Mouse (Mus musculus): ENCODE measurements at regions not wholly inside any gene's neighbourhood (a gene's known extent, or its start where the extent isn't known, plus 50 kb on each side); places are given as distances from the start of the nearest gene placed in this dataset.
A peak's percentile ranks its signal among the peaks of the same experiment; 100 is the strongest.

DNA sequence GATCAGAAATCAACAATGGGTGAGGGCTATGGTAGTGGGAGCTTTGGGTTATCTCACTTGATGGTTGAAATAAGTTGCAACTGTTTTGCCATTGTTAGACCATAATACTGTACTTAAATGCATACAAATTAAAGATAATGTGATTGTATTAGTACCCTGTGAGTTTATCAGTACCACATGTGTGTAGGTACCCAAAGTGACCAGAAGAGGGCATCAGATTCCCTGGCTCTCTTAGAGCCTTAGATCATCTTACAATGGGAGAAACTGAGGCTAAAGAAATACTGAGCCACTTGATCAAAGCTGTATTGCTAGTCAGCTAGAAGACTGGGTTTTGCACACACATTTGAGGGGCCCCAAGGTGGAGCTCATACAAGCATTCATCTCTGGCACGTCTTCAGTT, 155.5 kb downstream of the Fgf9 start:
- Histone ChIP-seq H3K36me3 (ENCODE audit: control insufficient read depth in 1 of 2, insufficient read depth in 2 of 2, low read length in 2 of 2) (no peaks in the 10 kb centered on the region), H3K9me3 (replicated peaks; ENCODE audit: insufficient read depth, low read length) (no peaks in the 10 kb centered on the region), H3K27ac (ENCODE audit: control insufficient read depth, low read depth, low read length) (no peak overlapping the region), H3K79me2 (ENCODE audit: control insufficient read depth, insufficient read depth, low read length, poor library complexity) (no peaks in the 10 kb centered on the region), H3K9ac (ENCODE audit: control insufficient read depth, low read depth, low read length, poor library complexity, severe bottlenecking) (no peak overlapping the region), H3K4me1 (ENCODE audit: control insufficient read depth in 1 of 2, insufficient read depth in 2 of 2, low read length in 2 of 2) (no peaks in the 10 kb centered on the region), H3K4me3 (ENCODE audit: control insufficient read depth in 1 of 2, insufficient read depth in 1 of 2, low read depth in 2 of 2, low read length in 2 of 2) (no peak overlapping the region), H3K27me3 (ENCODE audit: control insufficient read depth in 1 of 2, insufficient read depth in 2 of 2, low read length in 2 of 2) (no peaks in the 10 kb centered on the region)
- TF ChIP-seq KAT2A (conservative IDR thresholded peaks at IDR 0.05; ENCODE audit: low read depth, low read length) (no peak), MAX (IDR thresholded peaks at IDR 0.05; ENCODE audit: low read length) (no peak), SMC3 (IDR thresholded peaks at IDR 0.05; ENCODE audit: low read depth, low read length) (0 out of 2 replicates have a peak, but pooled peaks have one; percentile 6), E2F4 (IDR thresholded peaks at IDR 0.05; ENCODE audit: borderline replicate concordance, low read depth, low read length) (no peak), ETS1 (IDR thresholded peaks at IDR 0.05; ENCODE audit: low read depth, low read length) (no peak), UBTF (IDR thresholded peaks at IDR 0.05; ENCODE audit: borderline replicate concordance, insufficient read depth, low read depth, low read length) (no peak), CTCF (IDR thresholded peaks at IDR 0.05 in 2 of 3, conservative IDR thresholded peaks at IDR 0.05 in 1 of 3; ENCODE audit: control insufficient read depth in 1 of 3, insufficient read depth in 1 of 3, low read depth in 2 of 3, low read length in 3 of 3, poor library complexity in 1 of 3, severe bottlenecking in 1 of 3) (peak in 2 of 3 experiments; percentile 6 to 17; a peak in 2 of 6 replicates)
- peak; percentile 1 for DNase-seq (ENCODE audit: low read depth, low spot score)

DNA sequence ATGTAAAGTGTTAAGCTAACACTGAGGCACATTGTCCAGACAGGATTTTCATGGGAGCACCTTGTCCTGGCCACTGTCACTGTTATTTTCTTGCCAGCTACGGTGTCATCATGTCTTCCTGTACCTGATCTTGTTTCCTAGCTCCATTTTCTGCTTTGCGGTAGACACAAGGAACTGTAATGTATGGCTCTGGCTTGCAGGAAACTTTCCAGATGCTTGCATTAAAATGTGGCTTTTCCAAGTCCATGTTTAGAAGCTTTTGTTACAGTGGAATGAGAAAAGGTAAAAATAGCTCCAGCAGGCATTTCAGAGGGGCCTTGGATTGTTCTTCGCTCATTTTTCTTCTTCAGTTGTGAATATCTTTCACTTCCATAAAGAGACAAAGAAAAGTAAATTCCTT, 154.1 kb downstream of the Fgf9 start:
- TF ChIP-seq POLR2AphosphoS2 (IDR thresholded peaks at IDR 0.05; ENCODE audit: low read length) (no peak), NELFE (IDR thresholded peaks at IDR 0.05; ENCODE audit: low read depth, low read length) (no peak), BHLHE40 (IDR thresholded peaks at IDR 0.05; ENCODE audit: borderline replicate concordance, low read depth, low read length) (no peak)
- Histone ChIP-seq H3K27ac (ENCODE audit: control insufficient read depth, low read depth, low read length) (no peak overlapping the region), H3K4me1 (ENCODE audit: control insufficient read depth in 1 of 2, insufficient read depth in 2 of 2, low read length in 2 of 2) (no peaks in the 10 kb centered on the region), H3K79me2 (ENCODE audit: control insufficient read depth, insufficient read depth, low read length, poor library complexity) (no peaks in the 10 kb centered on the region), H3K27me3 (ENCODE audit: control insufficient read depth in 1 of 2, insufficient read depth in 2 of 2, low read length in 2 of 2) (no peaks in the 10 kb centered on the region), H3K9ac (ENCODE audit: control insufficient read depth, low read depth, low read length, poor library complexity, severe bottlenecking) (no peak overlapping the region), H3K9me3 (replicated peaks; ENCODE audit: insufficient read depth, low read length) (no peaks in the 10 kb centered on the region), H3K36me3 (ENCODE audit: control insufficient read depth in 1 of 2, insufficient read depth in 2 of 2, low read length in 2 of 2) (no peaks in the 10 kb centered on the region), H3K4me3 (ENCODE audit: control insufficient read depth in 1 of 2, insufficient read depth in 1 of 2, low read depth in 2 of 2, low read length in 2 of 2) (no peak overlapping the region)
- DNase-seq (ENCODE audit: low read depth, low spot score): no peak

DNA sequence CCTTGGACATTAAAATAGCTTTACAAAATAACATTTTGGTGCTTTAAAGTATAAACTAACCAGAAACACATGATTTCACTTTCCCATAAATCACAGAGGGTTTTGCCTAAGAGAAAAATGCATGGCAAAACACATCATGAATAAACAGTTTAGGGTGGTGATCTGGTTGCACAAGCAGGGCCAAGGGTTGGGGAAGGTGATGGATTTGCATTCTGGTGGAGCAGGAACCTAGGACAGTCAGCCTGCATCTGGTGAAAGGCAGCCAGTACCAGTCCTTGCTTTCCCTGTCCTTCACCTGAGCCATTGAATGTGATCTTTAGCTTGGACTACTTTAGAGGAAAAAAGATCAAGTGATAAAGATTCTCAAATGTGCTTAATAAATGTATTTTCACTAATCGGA, 138.1 kb downstream of the Fgf9 start:
- Histone ChIP-seq H3K27ac (ENCODE audit: control insufficient read depth, low read depth, low read length) (no peak overlapping the region), H3K9me3 (replicated peaks; ENCODE audit: insufficient read depth, low read length) (no peaks in the 10 kb centered on the region), H3K36me3 (ENCODE audit: control insufficient read depth in 1 of 2, insufficient read depth in 2 of 2, low read length in 2 of 2) (no peaks in the 10 kb centered on the region), H3K4me1 (ENCODE audit: control insufficient read depth in 1 of 2, insufficient read depth in 2 of 2, low read length in 2 of 2) (no peaks in the 10 kb centered on the region), H3K27me3 (ENCODE audit: control insufficient read depth in 1 of 2, insufficient read depth in 2 of 2, low read length in 2 of 2) (no peaks in the 10 kb centered on the region), H3K9ac (ENCODE audit: control insufficient read depth, low read depth, low read length, poor library complexity, severe bottlenecking) (no peak overlapping the region), H3K4me3 (ENCODE audit: control insufficient read depth in 1 of 2, insufficient read depth in 1 of 2, low read depth in 2 of 2, low read length in 2 of 2) (no peak overlapping the region), H3K79me2 (ENCODE audit: control insufficient read depth, insufficient read depth, low read length, poor library complexity) (no peaks in the 10 kb centered on the region)
- no peak for DNase-seq (ENCODE audit: low read depth, low spot score)
- no peak for TF ChIP-seq MYC (IDR thresholded peaks at IDR 0.05; ENCODE audit: low read depth, low read length)
- no peak for TF ChIP-seq E2F4 (IDR thresholded peaks at IDR 0.05; ENCODE audit: borderline replicate concordance, low read depth, low read length)
- no peak for TF ChIP-seq RCOR1 (IDR thresholded peaks at IDR 0.05; ENCODE audit: low read depth, low read length)
- no peak for TF ChIP-seq USF1 (IDR thresholded peaks at IDR 0.05; ENCODE audit: low read depth, low read length)

Measured in MEL (cell line).